Mouse (Mus musculus) liver, adult 2 months (tissue): Measurements from ENCODE around the gene Pde8a.

Source experiments
- CTCF ChIP-seq: fragments of 200-500 bp; IDR thresholded peaks from 2 replicates; pipeline ENCODE4 v1.5.1; 2011; ENCODE audit warnings: low read depth, low read length, control low read depth
- POLR2A ChIP-seq: fragments of 200-500 bp; IDR thresholded peaks from 2 replicates; pipeline ENCODE4 v1.6.1; 2011; ENCODE audit warnings: low read length, control low read depth; ENCODE audit not compliant: insufficient read depth; ENCODE audit errors: extremely low read depth

GRCm38 (mm10) chr7:81371811-81372210 is 158.4 kb downstream of the Pde8a start:
- no peak for TF ChIP-seq POLR2A
- no peak for TF ChIP-seq CTCF
